Mouse (Mus musculus): ENCODE results near the gene Uba52. TPM values are rescaled to one million over a fixed set of nuclear protein-coding genes. Genes with fewer than 3 reads are reported as not detected.

Gene Uba52
- polyA plus RNA-seq, 1 experiment, result 768 TPM

- peaks cover 51% of the 10 kb centered on the region for H3K4me1 ChIP-seq (ENCODE audit: control insufficient read depth, insufficient read depth, low read length)
- H3K27ac ChIP-seq (ENCODE audit: control insufficient read depth, insufficient read depth, low read depth, low read length), result peak overlapping the region; percentile 14
- TF ChIP-seq POLR2A (IDR thresholded peaks at IDR 0.05; ENCODE audit: control insufficient read depth, low read depth, low read length) (no peak; the same call in 1 of the 2 replicates), CTCF (IDR thresholded peaks at IDR 0.05; ENCODE audit: control insufficient read depth, insufficient read depth, insufficient replicate concordance, low read depth, low read length) (no peak)
- peak overlapping the region; percentile 83 for H3K4me3 ChIP-seq (ENCODE audit: control insufficient read depth, low read depth, low read length)
- H3K36me3 ChIP-seq (ENCODE audit: control insufficient read depth, insufficient read depth, low read length), result no peaks in the 10 kb centered on the region
- H3K27me3 ChIP-seq (ENCODE audit: control insufficient read depth, insufficient read depth, low read length), result peaks cover 3% of the 10 kb centered on the region
Measured at GRCm38 (mm10) chr8:70488931-70489470, 21.6 kb downstream of the Uba52 start.

GRCm38 (mm10) chr8:70487993-70488796 lies 22.4 kb downstream of the Uba52 start:
- H3K27ac ChIP-seq (ENCODE audit: control insufficient read depth, insufficient read depth, low read depth, low read length), result peak overlapping the region; percentile 86
- TF ChIP-seq POLR2A (IDR thresholded peaks at IDR 0.05; ENCODE audit: control insufficient read depth, low read depth, low read length) (no peak; the same call in 1 of the 2 replicates), CTCF (IDR thresholded peaks at IDR 0.05; ENCODE audit: control insufficient read depth, insufficient read depth, insufficient replicate concordance, low read depth, low read length) (no peak)
- peak overlapping the region; percentile 83 for H3K4me3 ChIP-seq (ENCODE audit: control insufficient read depth, low read depth, low read length)
- H3K36me3 ChIP-seq (ENCODE audit: control insufficient read depth, insufficient read depth, low read length), result no peaks in the 10 kb centered on the region
- H3K4me1 ChIP-seq (ENCODE audit: control insufficient read depth, insufficient read depth, low read length), result peaks cover 46% of the 10 kb centered on the region
- H3K27me3 ChIP-seq (ENCODE audit: control insufficient read depth, insufficient read depth, low read length), result peaks cover 3% of the 10 kb centered on the region

- peaks cover 3% of the 10 kb centered on the region for H3K27me3 ChIP-seq (ENCODE audit: control insufficient read depth, insufficient read depth, low read length)
- H3K27ac ChIP-seq (ENCODE audit: control insufficient read depth, insufficient read depth, low read depth, low read length), result peak within 1 kb of the TSS; percentile 86
- H3K4me3 ChIP-seq (ENCODE audit: control insufficient read depth, low read depth, low read length), result peak within 1 kb of the TSS; percentile 83
- H3K36me3 ChIP-seq (ENCODE audit: control insufficient read depth, insufficient read depth, low read length), result no peaks in the 10 kb centered on the region
- peaks cover 40% of the 10 kb centered on the region for H3K4me1 ChIP-seq (ENCODE audit: control insufficient read depth, insufficient read depth, low read length)
- TF ChIP-seq POLR2A (IDR thresholded peaks at IDR 0.05; ENCODE audit: control insufficient read depth, low read depth, low read length) (no peak; the same call in 1 of the 2 replicates), CTCF (IDR thresholded peaks at IDR 0.05; ENCODE audit: control insufficient read depth, insufficient read depth, insufficient replicate concordance, low read depth, low read length) (no peak)
Measured at GRCm38 (mm10) chr8:70486941-70487520, 23.6 kb downstream of the Uba52 start, which contains the start of gene Tmem59l. TSS of gene Tmem59l (minus strand) at chr8:70487358.

GRCm38 (mm10) chr8:70486191-70486681 lies 24.4 kb downstream of the Uba52 start:
- Histone ChIP-seq H3K4me1 (ENCODE audit: control insufficient read depth, insufficient read depth, low read length) (peaks cover 36% of the 10 kb centered on the region), H3K4me3 (ENCODE audit: control insufficient read depth, low read depth, low read length) (no peak overlapping the region), H3K27ac (ENCODE audit: control insufficient read depth, insufficient read depth, low read depth, low read length) (no peak overlapping the region)

GRCm38 (mm10) chr8:70482943-70483342 lies 27.7 kb downstream of the Uba52 start:
- Histone ChIP-seq H3K27me3 (ENCODE audit: control insufficient read depth, insufficient read depth, low read length) (no peaks in the 10 kb centered on the region), H3K36me3 (ENCODE audit: control insufficient read depth, insufficient read depth, low read length) (no peaks in the 10 kb centered on the region), H3K4me1 (ENCODE audit: control insufficient read depth, insufficient read depth, low read length) (peaks cover 12% of the 10 kb centered on the region), H3K27ac (ENCODE audit: control insufficient read depth, insufficient read depth, low read depth, low read length) (no peak overlapping the region), H3K4me3 (ENCODE audit: control insufficient read depth, low read depth, low read length) (no peak overlapping the region)
- TF ChIP-seq POLR2A (IDR thresholded peaks at IDR 0.05; ENCODE audit: control insufficient read depth, low read depth, low read length) (no peak), CTCF (IDR thresholded peaks at IDR 0.05; ENCODE audit: control insufficient read depth, insufficient read depth, insufficient replicate concordance, low read depth, low read length) (no peak)

More at GRCm38 (mm10) chr8:70486191-70486681, 24.4 kb downstream of the Uba52 start:
- TF ChIP-seq POLR2A (IDR thresholded peaks at IDR 0.05; ENCODE audit: control insufficient read depth, low read depth, low read length), result no peak
- no peak for TF ChIP-seq CTCF (IDR thresholded peaks at IDR 0.05; ENCODE audit: control insufficient read depth, insufficient read depth, insufficient replicate concordance, low read depth, low read length)
- Histone ChIP-seq H3K36me3 (ENCODE audit: control insufficient read depth, insufficient read depth, low read length) (no peaks in the 10 kb centered on the region), H3K27me3 (ENCODE audit: control insufficient read depth, insufficient read depth, low read length) (no peaks in the 10 kb centered on the region)

GRCm38 (mm10) chr8:70481908-70482307 lies 28.7 kb downstream of the Uba52 start:
- Histone ChIP-seq H3K36me3 (ENCODE audit: control insufficient read depth, insufficient read depth, low read length) (no peaks in the 10 kb centered on the region), H3K4me1 (ENCODE audit: control insufficient read depth, insufficient read depth, low read length) (peaks cover 16% of the 10 kb centered on the region), H3K27me3 (ENCODE audit: control insufficient read depth, insufficient read depth, low read length) (no peaks in the 10 kb centered on the region), H3K27ac (ENCODE audit: control insufficient read depth, insufficient read depth, low read depth, low read length) (no peak overlapping the region), H3K4me3 (ENCODE audit: control insufficient read depth, low read depth, low read length) (no peak overlapping the region)
- TF ChIP-seq CTCF (IDR thresholded peaks at IDR 0.05; ENCODE audit: control insufficient read depth, insufficient read depth, insufficient replicate concordance, low read depth, low read length) (no peak), POLR2A (IDR thresholded peaks at IDR 0.05; ENCODE audit: control insufficient read depth, low read depth, low read length) (no peak)

Measured in testis, adult 2 months (tissue).